Mouse (Mus musculus): ENCODE measurements around the gene Slc38a8. TPM values are rescaled to one million over a fixed set of nuclear protein-coding genes. Genes with fewer than 3 reads are reported as not detected.

Slc38a8 gene
- not detected in 2 replicates for polyA plus RNA-seq (2014; fragmentation: Nextera tagmentation; extraction: Ambion mirVana)

DNA sequence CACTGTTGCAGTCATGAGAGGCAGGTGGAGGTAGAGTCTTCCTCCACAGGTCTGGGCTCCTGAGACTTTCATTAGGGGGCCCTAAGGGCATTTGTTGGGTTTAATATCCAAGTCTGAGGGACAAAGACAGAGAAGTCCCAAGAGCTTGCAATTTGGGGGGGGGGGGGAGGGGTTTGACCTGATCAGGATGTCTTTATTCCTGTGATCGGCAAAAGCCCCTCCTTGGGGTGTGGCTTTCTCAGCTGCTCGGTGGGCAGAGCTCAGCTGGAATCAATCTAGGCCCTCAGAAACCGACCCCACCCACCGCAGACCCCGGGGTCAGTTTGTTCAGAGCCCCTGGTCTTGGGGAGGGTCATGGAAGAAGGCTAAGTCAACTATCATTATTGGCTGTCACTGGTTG, at the start of gene Slc38a8:
Gene Slc38a8, minus strand, starts transcription at position 101 of the 400 bp plus-strand sequence.
- Histone ChIP-seq H3K27me3 (ENCODE audit: control insufficient read depth, insufficient read depth, low read length) (no peaks in the 10 kb centered on the region), H3K9ac (ENCODE audit: low read depth, low read length) (no peak within 1 kb of the TSS), H3K4me1 (ENCODE audit: control insufficient read depth, insufficient read depth, low read length) (peaks cover 10% of the 10 kb centered on the region; the same call in 1 of the 2 replicates), H3K9me3 (ENCODE audit: control insufficient read depth, low read length) (no peaks in the 10 kb centered on the region), H3K4me2 (replicated peaks; ENCODE audit: low read depth, low read length) (no peak within 1 kb of the TSS), H3K4me3 (ENCODE audit: low read length) (no peak within 1 kb of the TSS), H3K36me3 (ENCODE audit: control insufficient read depth, insufficient read depth, low read length) (peaks cover 6% of the 10 kb centered on the region; the same call in 1 of the 2 replicates), H3K27ac (ENCODE audit: low read depth, low read length) (no peak within 1 kb of the TSS)
- 38% methylated on average over 5 of the region's 5 CpGs for WGBS
- ATAC-seq (ENCODE audit: low FRiP score, low TSS enrichment) = no peak

GRCm38 (mm10) chr8:119548560-119549113, 47.1 kb upstream of the Slc38a8 start:
- H3K4me3 ChIP-seq (ENCODE audit: low read length) = no peak overlapping the region
- 65% methylated on average over 7 of the region's 7 CpGs for WGBS
- no peak for ATAC-seq (ENCODE audit: low FRiP score, low TSS enrichment)
- H3K4me1 ChIP-seq (ENCODE audit: control insufficient read depth, insufficient read depth, low read length) = no peaks in the 10 kb centered on the region
- H3K9me3 ChIP-seq (ENCODE audit: control insufficient read depth, low read length) = no peaks in the 10 kb centered on the region
- no peak overlapping the region for H3K4me2 ChIP-seq (replicated peaks; ENCODE audit: low read depth, low read length)
- H3K36me3 ChIP-seq (ENCODE audit: control insufficient read depth, insufficient read depth, low read length) = peaks cover 40% of the 10 kb centered on the region
- H3K9ac ChIP-seq (ENCODE audit: low read depth, low read length) = no peak overlapping the region
- no peaks in the 10 kb centered on the region for H3K27me3 ChIP-seq (ENCODE audit: control insufficient read depth, insufficient read depth, low read length)
- H3K27ac ChIP-seq (ENCODE audit: low read depth, low read length) = no peak overlapping the region

GRCm38 (mm10) chr8:119547019-119547691, 45.7 kb upstream of the Slc38a8 start:
- H3K36me3 ChIP-seq (ENCODE audit: control insufficient read depth, insufficient read depth, low read length) = peaks cover 52% of the 10 kb centered on the region
- WGBS = 79% methylated on average over 18 of the region's 18 CpGs
- H3K27ac ChIP-seq (ENCODE audit: low read depth, low read length) = no peak overlapping the region
- H3K4me2 ChIP-seq (replicated peaks; ENCODE audit: low read depth, low read length) = no peak overlapping the region
- H3K4me3 ChIP-seq (ENCODE audit: low read length) = no peak overlapping the region
- no peaks in the 10 kb centered on the region for H3K4me1 ChIP-seq (ENCODE audit: control insufficient read depth, insufficient read depth, low read length)
- no peaks in the 10 kb centered on the region for H3K27me3 ChIP-seq (ENCODE audit: control insufficient read depth, insufficient read depth, low read length)
- H3K9me3 ChIP-seq (ENCODE audit: control insufficient read depth, low read length) = no peaks in the 10 kb centered on the region
- no peak for ATAC-seq (ENCODE audit: low FRiP score, low TSS enrichment)
- H3K9ac ChIP-seq (ENCODE audit: low read depth, low read length) = no peak overlapping the region

DNA sequence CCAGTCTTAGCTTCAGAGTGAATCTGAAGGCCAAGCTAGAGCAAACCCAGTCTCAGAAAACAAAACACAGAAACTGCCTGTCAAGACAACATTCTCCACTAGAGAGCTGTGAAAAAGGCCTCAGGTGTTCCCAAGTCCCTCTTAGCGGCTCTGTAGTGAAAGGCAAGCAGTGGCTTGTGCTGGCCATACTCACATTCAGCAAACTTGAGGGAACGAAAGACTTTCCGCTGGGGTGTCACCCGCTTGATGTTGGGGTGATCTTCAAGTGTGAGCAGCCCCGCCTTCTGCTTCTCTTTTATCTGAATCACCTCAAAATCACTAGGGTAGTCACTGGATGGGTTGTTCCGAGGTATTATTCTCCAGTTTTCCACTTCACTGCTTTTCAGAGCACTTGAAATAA, 44.3 kb upstream of the Slc38a8 start:
- Histone ChIP-seq H3K9me3 (ENCODE audit: control insufficient read depth, low read length) (no peaks in the 10 kb centered on the region), H3K4me3 (ENCODE audit: low read length) (no peak overlapping the region), H3K4me2 (replicated peaks; ENCODE audit: low read depth, low read length) (no peak overlapping the region), H3K4me1 (ENCODE audit: control insufficient read depth, insufficient read depth, low read length) (no peaks in the 10 kb centered on the region), H3K9ac (ENCODE audit: low read depth, low read length) (0 out of 2 replicates have a peak overlapping the region, but pooled peaks have one; percentile 18), H3K27ac (ENCODE audit: low read depth, low read length) (no peak overlapping the region), H3K36me3 (ENCODE audit: control insufficient read depth, insufficient read depth, low read length) (peaks cover 65% of the 10 kb centered on the region), H3K27me3 (ENCODE audit: control insufficient read depth, insufficient read depth, low read length) (no peaks in the 10 kb centered on the region)
- 86% methylated on average over 6 of the region's 6 CpGs for WGBS
- no peak for ATAC-seq (ENCODE audit: low FRiP score, low TSS enrichment)

DNA sequence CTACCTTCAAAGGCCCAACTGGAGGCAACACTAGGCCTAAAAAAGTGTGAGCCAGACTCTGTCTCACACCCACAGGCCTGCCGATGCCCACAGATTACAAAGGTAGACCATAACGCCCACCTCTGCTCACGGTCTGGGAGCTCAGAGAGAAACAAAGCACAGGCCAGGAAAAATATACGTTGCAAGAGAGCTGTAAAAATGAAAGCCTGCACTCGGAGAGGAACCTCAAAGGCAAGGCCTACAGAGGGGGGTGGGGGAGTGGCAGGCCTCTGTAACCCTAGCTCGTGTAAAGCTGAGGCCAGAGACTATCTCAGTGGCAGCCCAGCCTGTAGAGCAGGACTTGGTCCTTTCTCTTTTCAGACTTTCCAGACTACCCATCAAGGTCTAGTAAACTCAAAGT, 43.7 kb upstream of the Slc38a8 start:
- Histone ChIP-seq H3K9me3 (ENCODE audit: control insufficient read depth, low read length) (no peaks in the 10 kb centered on the region), H3K9ac (ENCODE audit: low read depth, low read length) (no peak overlapping the region), H3K4me1 (ENCODE audit: control insufficient read depth, insufficient read depth, low read length) (no peaks in the 10 kb centered on the region), H3K4me2 (replicated peaks; ENCODE audit: low read depth, low read length) (no peak overlapping the region), H3K27ac (ENCODE audit: low read depth, low read length) (no peak overlapping the region), H3K36me3 (ENCODE audit: control insufficient read depth, insufficient read depth, low read length) (peaks cover 71% of the 10 kb centered on the region), H3K4me3 (ENCODE audit: low read length) (no peak overlapping the region), H3K27me3 (ENCODE audit: control insufficient read depth, insufficient read depth, low read length) (no peaks in the 10 kb centered on the region)
- WGBS = 40% methylated on average over 6 of the region's 6 CpGs
- 0 out of 2 replicates have a peak, but pooled peaks have one; percentile 49 for ATAC-seq (ENCODE audit: low FRiP score, low TSS enrichment)

DNA sequence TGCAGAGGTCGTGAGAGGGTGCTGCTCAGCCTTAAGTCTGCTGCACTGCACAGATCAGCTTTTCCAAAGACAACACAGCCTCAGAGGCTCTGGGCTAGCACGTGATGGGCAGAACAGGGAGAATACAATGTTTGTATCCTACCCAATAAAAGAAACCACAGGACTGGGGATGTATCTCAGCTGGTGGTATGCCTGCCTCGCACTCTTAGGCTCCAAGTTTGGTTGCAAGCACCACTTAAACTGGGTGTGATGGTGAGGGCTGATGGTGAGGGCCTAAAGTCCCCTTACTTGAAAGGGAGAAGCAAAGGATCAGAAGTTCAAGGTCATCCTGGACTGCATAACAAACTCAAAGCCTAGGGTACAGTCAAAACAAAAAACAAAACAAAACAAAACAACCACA, 43.1 kb upstream of the Slc38a8 start:
- Histone ChIP-seq H3K27me3 (ENCODE audit: control insufficient read depth, insufficient read depth, low read length) (no peaks in the 10 kb centered on the region), H3K9ac (ENCODE audit: low read depth, low read length) (no peak overlapping the region), H3K4me3 (ENCODE audit: low read length) (no peak overlapping the region), H3K27ac (ENCODE audit: low read depth, low read length) (no peak overlapping the region), H3K4me2 (replicated peaks; ENCODE audit: low read depth, low read length) (no peak overlapping the region), H3K36me3 (ENCODE audit: control insufficient read depth, insufficient read depth, low read length) (peaks cover 77% of the 10 kb centered on the region), H3K4me1 (ENCODE audit: control insufficient read depth, insufficient read depth, low read length) (no peaks in the 10 kb centered on the region), H3K9me3 (ENCODE audit: control insufficient read depth, low read length) (no peaks in the 10 kb centered on the region)
- 82% methylated on average over 3 of the region's 3 CpGs for WGBS
- no peak for ATAC-seq (ENCODE audit: low FRiP score, low TSS enrichment)

- Histone ChIP-seq H3K36me3 (ENCODE audit: control insufficient read depth, insufficient read depth, low read length) (peaks cover 95% of the 10 kb centered on the region), H3K9ac (ENCODE audit: low read depth, low read length) (no peak overlapping the region), H3K4me3 (ENCODE audit: low read length) (no peak overlapping the region), H3K9me3 (ENCODE audit: control insufficient read depth, low read length) (no peaks in the 10 kb centered on the region), H3K4me1 (ENCODE audit: control insufficient read depth, insufficient read depth, low read length) (no peaks in the 10 kb centered on the region), H3K4me2 (replicated peaks; ENCODE audit: low read depth, low read length) (no peak overlapping the region), H3K27me3 (ENCODE audit: control insufficient read depth, insufficient read depth, low read length) (no peaks in the 10 kb centered on the region), H3K27ac (ENCODE audit: low read depth, low read length) (no peak overlapping the region)
- no peak for ATAC-seq (ENCODE audit: low FRiP score, low TSS enrichment)
- WGBS = 85% methylated on average over 9 of the region's 9 CpGs
Measured at GRCm38 (mm10) chr8:119531973-119532372, 30.5 kb upstream of the Slc38a8 start.

GRCm38 (mm10) chr8:119531397-119531796, 29.9 kb upstream of the Slc38a8 start:
- ATAC-seq (ENCODE audit: low FRiP score, low TSS enrichment) = no peak
- Histone ChIP-seq H3K9me3 (ENCODE audit: control insufficient read depth, low read length) (no peaks in the 10 kb centered on the region), H3K4me2 (replicated peaks; ENCODE audit: low read depth, low read length) (no peak overlapping the region), H3K27ac (ENCODE audit: low read depth, low read length) (no peak overlapping the region), H3K4me1 (ENCODE audit: control insufficient read depth, insufficient read depth, low read length) (no peaks in the 10 kb centered on the region), H3K4me3 (ENCODE audit: low read length) (no peak overlapping the region), H3K9ac (ENCODE audit: low read depth, low read length) (no peak overlapping the region), H3K36me3 (ENCODE audit: control insufficient read depth, insufficient read depth, low read length) (peaks cover 90% of the 10 kb centered on the region), H3K27me3 (ENCODE audit: control insufficient read depth, insufficient read depth, low read length) (no peaks in the 10 kb centered on the region)
- WGBS = 95% methylated on average over 3 of the region's 3 CpGs

- no peak overlapping the region for H3K27ac ChIP-seq (ENCODE audit: low read depth, low read length)
- H3K36me3 ChIP-seq (ENCODE audit: control insufficient read depth, insufficient read depth, low read length) = peaks cover 86% of the 10 kb centered on the region
- H3K9ac ChIP-seq (ENCODE audit: low read depth, low read length) = no peak overlapping the region
- H3K4me2 ChIP-seq (replicated peaks; ENCODE audit: low read depth, low read length) = no peak overlapping the region
- no peaks in the 10 kb centered on the region for H3K9me3 ChIP-seq (ENCODE audit: control insufficient read depth, low read length)
- no peak overlapping the region for H3K4me3 ChIP-seq (ENCODE audit: low read length)
- no peak for ATAC-seq (ENCODE audit: low FRiP score, low TSS enrichment)
- no peaks in the 10 kb centered on the region for H3K4me1 ChIP-seq (ENCODE audit: control insufficient read depth, insufficient read depth, low read length)
- no peaks in the 10 kb centered on the region for H3K27me3 ChIP-seq (ENCODE audit: control insufficient read depth, insufficient read depth, low read length)
- 85% methylated on average over 6 of the region's 6 CpGs for WGBS
Measured at GRCm38 (mm10) chr8:119530937-119531336, 29.4 kb upstream of the Slc38a8 start.
